Mouse (Mus musculus) forebrain, embryonic 12.5 days (tissue): ENCODE data around the gene Nup160. TPM values are rescaled to one million over a fixed set of nuclear protein-coding genes. Genes with fewer than 3 reads are reported as not detected.

Experiments used
- ATAC-seq: fragments of 200-750 bp; cut with Nextera tagmentation; 2 replicates; pipeline ENCODE4 v1.8.0; 2017; ENCODE audit warnings: moderate TSS enrichment; ENCODE audit not compliant: low FRiP score
- H3K27ac ChIP-seq: fragments of 300-500 bp; sonication (generic); 2 replicates; pipeline ENCODE4 v1.5.1; 2016; ENCODE audit warnings: mild to moderate bottlenecking
- H3K27me3 ChIP-seq: fragments of 300-500 bp; sonication (generic); 2 replicates; pipeline ENCODE4 v1.6.1; 2016; ENCODE audit warnings: mild to moderate bottlenecking
- H3K36me3 ChIP-seq: fragments of 300-500 bp; sonication (generic); replicated peaks from 2 replicates; pipeline ENCODE4 v1.6.1; 2016; ENCODE audit warnings: mild to moderate bottlenecking
- H3K4me1 ChIP-seq: fragments of 300-500 bp; sonication (generic); 2 replicates; pipeline ENCODE4 v1.6.1; 2016
- H3K4me2 ChIP-seq: fragments of 300-500 bp; sonication (generic); 2 replicates; pipeline ENCODE4 v1.6.1; 2016; ENCODE audit warnings: mild to moderate bottlenecking, moderate library complexity
- H3K4me3 ChIP-seq: fragments of 300-500 bp; sonication (generic); replicated peaks from 2 replicates; pipeline ENCODE4 v1.5.1; 2016; ENCODE audit warnings: mild to moderate bottlenecking
- H3K9ac ChIP-seq: fragments of 300-500 bp; sonication (generic); 2 replicates; pipeline ENCODE4 v1.6.1; 2016; ENCODE audit warnings: mild to moderate bottlenecking
- H3K9me3 ChIP-seq: fragments of 300-500 bp; sonication (generic); 2 replicates; pipeline ENCODE4 v1.6.1; 2016
- WGBS: fragments of 180-500 bp; shearing (Covaris S2); methylation state at CpG from one replicate; pipeline ENCODE4 v1.1.7; 2016; 5-methylcytosine and 5-hydroxymethylcytosine counted together
- polyA plus RNA-seq: library from polyadenylated mRNA; unstranded; fragments of >200 nt; fragmentation: Nextera tagmentation; extraction: Ambion mirVana; gene quantifications from 2 replicates; pipeline ENCODE4 v1.2.1, GENCODE M21; 2016

Nup160 gene
- polyA plus RNA-seq, 1 experiment from 2014 or later = 52.3 TPM

GRCm38 (mm10) chr2:90717948-90718347, 40.9 kb downstream of the Nup160 start:
- no peaks in the 10 kb centered on the region for H3K9me3 ChIP-seq
- H3K27me3 ChIP-seq = no peaks in the 10 kb centered on the region
- no peak overlapping the region for H3K27ac ChIP-seq
- no peak overlapping the region for H3K9ac ChIP-seq
- H3K4me2 ChIP-seq = no peak overlapping the region
- H3K4me3 ChIP-seq = no peak overlapping the region
- H3K4me1 ChIP-seq = no peaks in the 10 kb centered on the region
- ATAC-seq = peak; percentile 53; the same call in 1 of the 2 replicates
- WGBS = 61% methylated on average over 5 of the region's 5 CpGs
- H3K36me3 ChIP-seq = peaks cover 75% of the 10 kb centered on the region

GRCm38 (mm10) chr2:90726818-90727217, 49.8 kb downstream of the Nup160 start:
- H3K4me1 ChIP-seq = no peaks in the 10 kb centered on the region
- no peak overlapping the region for H3K4me3 ChIP-seq
- no peak overlapping the region for H3K9ac ChIP-seq
- H3K27me3 ChIP-seq = no peaks in the 10 kb centered on the region
- peaks cover 81% of the 10 kb centered on the region for H3K36me3 ChIP-seq
- WGBS = 95% methylated on average over 3 of the region's 3 CpGs
- no peaks in the 10 kb centered on the region for H3K9me3 ChIP-seq
- H3K27ac ChIP-seq = no peak overlapping the region
- no peak for ATAC-seq
- H3K4me2 ChIP-seq = no peak overlapping the region

DNA sequence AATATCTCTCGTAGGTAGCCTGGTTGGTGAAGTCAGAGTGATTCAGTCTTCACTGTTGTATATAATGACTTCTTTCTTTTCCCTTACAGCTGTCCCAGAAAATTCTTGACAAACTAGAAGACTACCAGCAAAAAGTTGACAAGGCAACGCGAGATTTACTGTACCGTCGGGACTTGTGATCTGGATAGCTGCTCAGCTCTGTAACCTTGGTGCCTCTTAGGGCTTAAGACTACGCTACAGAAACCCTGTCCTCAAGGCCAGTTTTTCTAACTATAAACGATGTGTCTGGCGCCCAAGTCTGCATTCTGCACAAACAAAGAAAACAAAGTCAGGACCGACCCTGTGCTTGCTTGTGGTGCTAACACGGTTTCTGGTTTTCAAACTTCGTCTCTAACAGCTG, 58.3 kb downstream of the Nup160 start:
- H3K9me3 ChIP-seq = no peaks in the 10 kb centered on the region
- H3K4me3 ChIP-seq = no peak overlapping the region
- no peak overlapping the region for H3K9ac ChIP-seq
- no peak overlapping the region for H3K4me2 ChIP-seq
- H3K4me1 ChIP-seq = no peaks in the 10 kb centered on the region
- H3K27me3 ChIP-seq = no peaks in the 10 kb centered on the region
- ATAC-seq = no peak
- no peak overlapping the region for H3K27ac ChIP-seq
- 92% methylated on average over 11 of the region's 11 CpGs for WGBS
- H3K36me3 ChIP-seq = peaks cover 72% of the 10 kb centered on the region

GRCm38 (mm10) chr2:90738801-90739200, 61.8 kb downstream of the Nup160 start:
- no peaks in the 10 kb centered on the region for H3K27me3 ChIP-seq
- no peak overlapping the region for H3K4me3 ChIP-seq
- H3K4me1 ChIP-seq = no peaks in the 10 kb centered on the region
- H3K9ac ChIP-seq = no peak overlapping the region
- ATAC-seq = no peak
- peaks cover 39% of the 10 kb centered on the region for H3K36me3 ChIP-seq
- H3K9me3 ChIP-seq = no peaks in the 10 kb centered on the region
- 92% methylated on average over 3 of the region's 3 CpGs for WGBS
- H3K27ac ChIP-seq = no peak overlapping the region
- no peak overlapping the region for H3K4me2 ChIP-seq

DNA sequence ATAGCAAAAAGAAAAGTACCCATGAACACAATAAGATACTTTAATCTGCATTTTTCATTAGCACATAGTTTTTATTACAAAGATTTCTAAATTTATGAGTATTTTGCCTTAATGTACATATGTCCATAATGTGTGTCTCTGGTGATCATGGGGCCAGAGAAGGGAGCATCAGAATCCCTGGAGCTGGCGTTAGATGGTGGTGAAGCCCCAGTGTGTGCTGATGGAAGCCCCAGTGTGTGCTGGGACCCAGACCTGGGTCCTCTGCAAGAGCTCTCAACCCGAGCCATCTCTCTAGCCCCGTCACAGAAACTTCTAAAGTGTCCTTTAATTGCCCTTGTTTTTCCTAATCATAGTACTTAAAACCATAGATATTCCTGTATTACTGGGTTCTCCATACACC, 62.3 kb downstream of the Nup160 start:
- H3K36me3 ChIP-seq = peaks cover 34% of the 10 kb centered on the region
- H3K9ac ChIP-seq = no peak overlapping the region
- no peaks in the 10 kb centered on the region for H3K27me3 ChIP-seq
- no peak overlapping the region for H3K4me3 ChIP-seq
- no peaks in the 10 kb centered on the region for H3K9me3 ChIP-seq
- 91% methylated on average over 3 of the region's 3 CpGs for WGBS
- H3K4me1 ChIP-seq = 0 out of 2 replicates have a peak, but pooled peaks cover 2% of the 10 kb centered on the region
- no peak overlapping the region for H3K4me2 ChIP-seq
- ATAC-seq = no peak
- H3K27ac ChIP-seq = no peak overlapping the region

DNA sequence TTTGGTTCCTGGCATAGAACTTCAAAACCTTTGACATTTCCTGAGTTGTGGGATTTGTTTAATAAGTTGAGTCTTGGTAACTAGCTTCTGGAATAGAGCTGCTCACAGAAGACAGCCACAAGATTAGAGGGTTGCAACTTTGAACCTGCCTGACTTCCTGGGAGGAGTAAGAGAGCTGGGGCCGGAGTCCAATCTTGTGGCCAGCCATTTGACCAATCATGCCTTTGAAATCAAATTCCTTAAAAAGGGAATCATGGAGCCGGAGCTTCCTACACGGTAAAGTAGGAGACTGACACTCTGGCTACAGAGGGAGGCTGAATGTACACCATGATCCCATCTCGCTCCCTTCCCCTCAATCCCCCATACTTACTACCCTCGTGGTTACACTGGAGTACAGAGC, 62.9 kb downstream of the Nup160 start:
- H3K4me1 ChIP-seq = peaks cover 5% of the 10 kb centered on the region; the same call in 1 of the 2 replicates
- H3K27me3 ChIP-seq = no peaks in the 10 kb centered on the region
- ATAC-seq = no peak
- WGBS = 89% methylated on average over 5 of the region's 5 CpGs
- no peak overlapping the region for H3K9ac ChIP-seq
- H3K27ac ChIP-seq = no peak overlapping the region
- peaks cover 28% of the 10 kb centered on the region for H3K36me3 ChIP-seq
- H3K9me3 ChIP-seq = no peaks in the 10 kb centered on the region
- H3K4me2 ChIP-seq = no peak overlapping the region
- H3K4me3 ChIP-seq = no peak overlapping the region

DNA sequence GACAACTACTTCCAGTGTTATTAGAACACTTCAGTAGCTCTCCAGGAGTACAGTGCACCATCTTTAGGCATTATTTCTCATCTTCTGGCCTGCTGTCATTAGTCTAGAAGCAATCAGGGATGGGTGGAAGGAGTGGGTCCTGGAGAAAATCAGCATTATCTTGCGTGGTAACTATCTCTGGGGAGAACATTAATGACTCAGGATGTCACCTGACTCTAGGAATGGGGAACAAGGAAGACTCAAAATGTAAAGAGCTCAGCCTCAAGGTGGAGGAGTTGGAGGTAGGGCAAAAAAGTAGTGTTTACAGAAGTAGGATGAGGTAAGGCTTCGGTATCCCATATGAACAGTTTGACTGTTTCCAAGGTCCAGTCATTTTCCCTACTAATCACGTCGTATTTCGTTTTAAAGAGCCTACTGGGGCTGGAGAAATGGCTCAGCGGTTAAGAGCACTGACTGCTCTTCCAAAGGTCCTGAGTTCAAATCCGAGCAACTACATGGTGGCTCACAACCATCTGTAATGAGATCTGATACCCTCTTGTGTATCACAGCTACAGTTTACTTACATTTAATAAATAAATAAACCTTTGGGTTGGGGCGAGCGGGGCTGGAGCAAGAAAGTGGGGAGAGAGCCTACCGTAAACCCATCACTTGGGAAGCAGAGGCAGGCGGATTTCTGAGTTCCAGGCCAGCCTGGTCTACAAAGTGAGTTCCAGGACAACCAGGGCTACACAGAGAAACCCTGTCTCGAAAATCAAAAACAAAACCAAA, 67.5 kb downstream of the Nup160 start:
- H3K27ac ChIP-seq = peak overlapping the region; percentile 93
- ATAC-seq = peak; percentile 1; the same call in 1 of the 2 replicates
- no peaks in the 10 kb centered on the region for H3K27me3 ChIP-seq
- no peaks in the 10 kb centered on the region for H3K9me3 ChIP-seq
- peaks cover 30% of the 10 kb centered on the region for H3K4me1 ChIP-seq
- 74% methylated on average over 12 of the region's 12 CpGs for WGBS
- peak overlapping the region; percentile 34 for H3K4me3 ChIP-seq
- peaks cover 18% of the 10 kb centered on the region for H3K36me3 ChIP-seq
- 0 out of 2 replicates have a peak overlapping the region, but pooled peaks have one; percentile 9 for H3K9ac ChIP-seq
- H3K4me2 ChIP-seq = peak overlapping the region; percentile 53

DNA sequence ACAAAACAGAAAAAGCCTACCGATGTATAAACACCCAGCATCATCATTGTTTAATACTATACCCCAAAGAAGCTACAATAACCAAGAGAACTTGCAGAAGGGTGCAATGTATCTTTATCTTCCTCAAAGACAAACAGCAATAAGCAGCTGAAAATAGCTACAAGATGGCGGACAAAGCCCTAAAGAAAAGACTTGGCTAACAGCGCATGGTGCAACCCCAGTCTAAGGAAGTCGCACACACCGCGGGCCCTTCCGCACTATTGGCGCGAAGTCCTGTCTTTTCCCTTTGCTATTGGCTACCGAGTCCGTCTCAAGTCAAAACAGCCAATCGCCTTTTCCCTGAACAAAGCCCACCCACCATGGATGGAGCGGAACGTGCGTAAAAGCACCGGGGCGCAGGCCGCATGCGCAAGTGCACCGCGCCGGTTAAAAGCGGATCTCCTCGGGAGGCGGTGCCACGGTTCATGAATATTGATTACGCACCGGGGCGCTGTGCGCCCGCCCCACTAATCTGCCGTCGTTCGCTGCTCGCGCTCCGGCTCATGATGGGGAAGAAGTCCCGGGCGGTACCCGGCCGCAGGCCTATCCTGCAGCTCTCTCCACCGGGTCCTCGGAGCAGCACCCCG, 68.2 kb downstream of the Nup160 start, which contains the start of gene Fnbp4:
Gene Fnbp4 (plus strand): TSS at position 318 of the 626 bp plus-strand sequence.
- no peaks in the 10 kb centered on the region for H3K27me3 ChIP-seq
- H3K4me2 ChIP-seq = peak within 1 kb of the TSS; percentile 85
- peaks cover 33% of the 10 kb centered on the region for H3K4me1 ChIP-seq
- ATAC-seq = peak; percentile 99
- peak within 1 kb of the TSS; percentile 98 for H3K27ac ChIP-seq
- peak within 1 kb of the TSS; percentile 93 for H3K4me3 ChIP-seq
- peak within 1 kb of the TSS; percentile 97 for H3K9ac ChIP-seq
- under 1% methylated on average over 44 of the region's 44 CpGs for WGBS
- no peaks in the 10 kb centered on the region for H3K9me3 ChIP-seq
- H3K36me3 ChIP-seq = peaks cover 22% of the 10 kb centered on the region

DNA sequence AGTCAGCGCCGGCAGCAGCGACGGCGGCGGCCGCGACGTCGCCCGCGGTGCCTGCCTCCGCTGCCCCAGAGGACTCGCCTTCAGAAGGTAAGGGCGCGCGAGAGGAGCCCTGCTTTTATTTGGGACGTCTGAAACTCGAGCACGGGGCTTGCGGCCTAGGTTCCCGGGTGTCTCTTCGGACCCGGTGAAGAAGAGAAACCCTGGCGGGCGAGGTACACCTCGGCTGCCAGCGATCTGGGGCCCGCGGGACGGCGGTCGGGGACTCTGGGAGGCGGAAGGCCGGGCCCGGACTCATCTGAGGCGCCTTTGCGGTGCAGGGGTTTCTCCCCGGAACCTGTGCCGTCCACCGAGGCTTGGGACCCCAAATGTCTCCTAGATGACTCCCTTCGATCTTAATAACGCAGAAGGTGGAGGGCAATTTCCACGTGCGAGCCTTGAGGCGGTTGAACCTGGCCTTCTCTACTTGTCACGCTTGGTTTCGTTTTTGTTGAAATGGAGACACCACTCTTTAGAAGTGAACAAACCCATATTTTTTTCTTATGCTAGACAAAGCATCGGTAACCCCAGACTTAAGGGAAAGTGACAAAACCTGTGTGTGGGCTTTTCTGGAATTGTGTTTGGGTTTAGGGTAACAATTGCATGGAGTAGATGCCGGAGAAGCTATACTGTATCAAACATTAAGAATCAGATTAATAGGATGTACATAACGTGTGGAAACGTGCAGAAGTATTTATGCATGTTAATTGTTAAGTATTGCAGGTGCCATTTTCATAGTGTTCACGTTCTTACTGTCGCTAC, 68.9 kb downstream of the Nup160 start:
- H3K27me3 ChIP-seq = no peaks in the 10 kb centered on the region
- peak overlapping the region; percentile 85 for H3K4me2 ChIP-seq
- H3K27ac ChIP-seq = peak overlapping the region; percentile 98
- ATAC-seq = peak; percentile 31
- under 1% methylated on average over 54 of the region's 54 CpGs for WGBS
- peak overlapping the region; percentile 93 for H3K4me3 ChIP-seq
- no peaks in the 10 kb centered on the region for H3K9me3 ChIP-seq
- H3K9ac ChIP-seq = peak overlapping the region; percentile 97
- peaks cover 28% of the 10 kb centered on the region for H3K36me3 ChIP-seq
- H3K4me1 ChIP-seq = peaks cover 33% of the 10 kb centered on the region

- WGBS = 16% methylated on average over 4 of the region's 4 CpGs
- H3K27ac ChIP-seq = no peak overlapping the region
- no peaks in the 10 kb centered on the region for H3K9me3 ChIP-seq
- peaks cover 33% of the 10 kb centered on the region for H3K4me1 ChIP-seq
- H3K36me3 ChIP-seq = peaks cover 34% of the 10 kb centered on the region
- peak overlapping the region; percentile 93 for H3K4me3 ChIP-seq
- no peaks in the 10 kb centered on the region for H3K27me3 ChIP-seq
- peak overlapping the region; percentile 85 for H3K4me2 ChIP-seq
- peak overlapping the region; percentile 97 for H3K9ac ChIP-seq
- no peak for ATAC-seq
Observed at GRCm38 (mm10) chr2:90746538-90746865, 69.5 kb downstream of the Nup160 start.

DNA sequence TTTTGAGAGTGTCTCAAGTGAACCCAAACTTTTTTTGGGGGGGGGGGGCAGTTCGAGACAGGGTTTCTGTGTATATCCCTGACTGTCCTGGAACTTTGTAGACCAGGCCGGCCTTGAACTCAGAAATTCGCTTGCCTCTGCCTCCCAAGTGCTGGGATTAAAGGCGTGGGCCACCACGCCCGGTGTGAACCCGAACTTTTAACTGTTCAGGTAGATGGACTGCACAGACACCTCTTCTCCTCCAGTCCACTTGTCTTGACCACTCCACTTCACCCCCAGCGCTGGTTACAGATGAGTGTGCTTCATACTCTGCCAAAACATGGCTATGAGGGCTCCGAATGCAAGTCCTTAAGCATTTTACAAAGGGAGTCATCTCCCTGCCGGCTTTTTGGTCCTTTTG, 70.1 kb downstream of the Nup160 start:
- ATAC-seq = no peak
- Histone ChIP-seq H3K4me2 (peak overlapping the region; percentile 85), H3K4me3 (peak overlapping the region; percentile 93), H3K9ac (no peak overlapping the region), H3K9me3 (no peaks in the 10 kb centered on the region), H3K4me1 (peaks cover 33% of the 10 kb centered on the region), H3K27ac (no peak overlapping the region), H3K27me3 (no peaks in the 10 kb centered on the region), H3K36me3 (peaks cover 35% of the 10 kb centered on the region)
- WGBS = 90% methylated on average over 10 of the region's 10 CpGs
